Mouse (Mus musculus) kidney, adult 2 months (tissue): Measurements from ENCODE around the gene Slc24a3. TPM values are rescaled to one million over a fixed set of nuclear protein-coding genes. Genes with fewer than 3 reads are reported as not detected.
A peak's percentile ranks its signal among the peaks of the same experiment; 100 is the strongest.

Experiments used
- DNase-seq: peaks from one replicate; pipeline ENCODE4 v3.0.0; 2021
- H3K27ac ChIP-seq: fragments of 200-500 bp; 2 replicates; pipeline ENCODE4 v1.5.1; 2012; ENCODE audit warnings: low read depth, low read length, control low read depth, inconsistent platforms; ENCODE audit not compliant: insufficient read depth
- H3K27me3 ChIP-seq: fragments of 200-500 bp; replicated peaks from 2 replicates; pipeline ENCODE4 v1.6.1; 2012; ENCODE audit warnings: mild to moderate bottlenecking, moderate library complexity, low read length, inconsistent platforms; ENCODE audit not compliant: control insufficient read depth, insufficient read depth
- H3K36me3 ChIP-seq: fragments of 200-500 bp; 2 replicates; pipeline ENCODE4 v1.6.1; 2012; ENCODE audit warnings: mild to moderate bottlenecking, moderate library complexity, low read length, inconsistent platforms; ENCODE audit not compliant: control insufficient read depth, insufficient read depth
- H3K4me1 ChIP-seq: fragments of 200-500 bp; 2 replicates; pipeline ENCODE4 v1.6.1; 2011; ENCODE audit warnings: low read length; ENCODE audit not compliant: control insufficient read depth, insufficient read depth
- H3K4me3 ChIP-seq: fragments of 200-500 bp; 2 replicates; pipeline ENCODE4 v1.5.1; 2011; ENCODE audit warnings: mild to moderate bottlenecking, low read depth, low read length, control low read depth; ENCODE audit not compliant: insufficient read depth
- CTCF ChIP-seq: fragments of 200-500 bp; conservative IDR thresholded peaks from 2 replicates; pipeline ENCODE4 v1.5.1; 2011; ENCODE audit warnings: low read depth, mild to moderate bottlenecking, control low read depth, low read length, moderate library complexity, mixed read lengths; ENCODE audit not compliant: insufficient read depth, insufficient read length
- POLR2A ChIP-seq: fragments of 200-500 bp; IDR thresholded peaks from one replicate; pipeline ENCODE4 v1.6.1; 2011; ENCODE audit warnings: low read depth, low read length, control low read depth
- whole genome bisulfite sequencing: fragments of 180-500 bp; shearing (Covaris S2); methylation state at CpG from one replicate; pipeline ENCODE4 v1.1.7; 2018; 5-methylcytosine and 5-hydroxymethylcytosine counted together
- polyA plus RNA-seq: library from polyadenylated mRNA; depleted of rRNA; stranded (reverse); fragments of >200 nt; gene quantifications from 2 replicates; pipeline ENCODE4 v1.2.3, GENCODE M21; 2012

Gene Slc24a3
- polyA plus RNA-seq, 1 experiment = 3.4 TPM

DNA sequence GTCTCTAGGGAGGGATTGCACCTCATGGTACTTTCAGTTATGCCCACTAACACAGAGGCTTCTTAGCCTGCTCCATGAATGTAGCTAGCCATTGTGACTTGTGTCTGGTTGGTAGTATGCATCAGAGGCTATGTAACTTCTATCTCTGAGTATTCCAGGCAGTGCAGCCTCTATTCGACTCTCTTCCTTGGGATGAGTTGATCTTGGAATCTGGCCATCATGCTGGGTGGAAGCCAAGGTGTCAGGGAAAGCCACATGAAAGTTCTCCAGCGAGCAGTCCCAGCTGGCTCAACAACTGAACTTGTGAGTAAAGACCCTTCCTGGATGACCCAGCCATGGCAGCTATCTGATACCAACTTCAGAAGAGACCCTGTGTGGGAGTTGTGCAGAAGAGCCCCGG, 89.8 kb downstream of the Slc24a3 start:
- no peak for TF ChIP-seq POLR2A
- TF ChIP-seq CTCF = no peak
- Histone ChIP-seq H3K27me3 (no peaks in the 10 kb centered on the region), H3K4me1 (no peaks in the 10 kb centered on the region), H3K27ac (no peak overlapping the region), H3K4me3 (no peak overlapping the region), H3K36me3 (no peaks in the 10 kb centered on the region)
- DNase-seq = peak; percentile 78
- WGBS = 14% methylated on average over 3 of the region's 3 CpGs

DNA sequence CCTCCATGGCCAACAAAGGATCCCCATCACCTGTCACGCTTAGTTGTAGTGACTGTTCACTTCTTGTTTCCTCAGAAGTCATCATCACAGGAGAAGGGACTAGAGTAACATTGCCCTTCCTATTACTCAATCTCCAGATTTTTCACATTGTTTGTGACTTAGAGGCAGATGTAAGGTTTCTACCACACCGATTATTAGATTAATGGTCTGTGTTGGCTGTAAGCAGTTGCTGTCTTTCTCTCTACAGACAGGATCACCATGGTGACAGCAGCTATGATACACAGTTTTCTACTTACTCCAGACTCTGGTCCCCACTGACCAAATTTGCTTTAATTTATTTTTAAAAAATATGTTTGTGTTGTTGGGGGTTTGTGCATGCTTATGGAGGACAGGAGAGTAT, 90.3 kb downstream of the Slc24a3 start:
- H3K36me3 ChIP-seq = no peaks in the 10 kb centered on the region
- TF ChIP-seq POLR2A (no peak), CTCF (no peak)
- no peak overlapping the region for H3K27ac ChIP-seq
- H3K4me1 ChIP-seq = no peaks in the 10 kb centered on the region
- no peaks in the 10 kb centered on the region for H3K27me3 ChIP-seq
- no peak for DNase-seq
- 81% methylated on average over 2 of the region's 2 CpGs for WGBS
- H3K4me3 ChIP-seq = no peak overlapping the region

DNA sequence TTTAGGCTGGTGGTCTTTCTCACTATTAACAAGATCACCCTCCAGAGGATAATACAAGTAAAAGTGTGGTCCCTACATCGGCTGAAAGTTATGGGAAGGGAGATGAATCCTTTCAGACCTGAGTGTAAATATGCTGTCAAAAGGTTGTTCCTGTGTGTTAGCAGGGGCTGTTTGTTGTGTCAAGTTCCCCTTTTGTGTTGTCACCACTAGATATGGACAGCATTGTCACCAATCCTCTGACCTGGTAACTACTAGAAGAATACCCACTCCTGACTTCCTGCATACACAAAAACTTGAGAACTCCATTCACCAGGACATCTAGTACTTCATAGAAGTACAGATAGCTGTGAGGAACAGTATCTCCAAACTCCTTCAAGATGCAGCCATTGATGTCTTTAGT, 93.0 kb downstream of the Slc24a3 start:
- DNase-seq = no peak
- TF ChIP-seq POLR2A (no peak), CTCF (no peak)
- Histone ChIP-seq H3K4me3 (no peak overlapping the region), H3K27ac (no peak overlapping the region), H3K4me1 (no peaks in the 10 kb centered on the region), H3K27me3 (no peaks in the 10 kb centered on the region), H3K36me3 (no peaks in the 10 kb centered on the region)
- 91% methylated on average over 1 of the region's 1 CpGs for WGBS

DNA sequence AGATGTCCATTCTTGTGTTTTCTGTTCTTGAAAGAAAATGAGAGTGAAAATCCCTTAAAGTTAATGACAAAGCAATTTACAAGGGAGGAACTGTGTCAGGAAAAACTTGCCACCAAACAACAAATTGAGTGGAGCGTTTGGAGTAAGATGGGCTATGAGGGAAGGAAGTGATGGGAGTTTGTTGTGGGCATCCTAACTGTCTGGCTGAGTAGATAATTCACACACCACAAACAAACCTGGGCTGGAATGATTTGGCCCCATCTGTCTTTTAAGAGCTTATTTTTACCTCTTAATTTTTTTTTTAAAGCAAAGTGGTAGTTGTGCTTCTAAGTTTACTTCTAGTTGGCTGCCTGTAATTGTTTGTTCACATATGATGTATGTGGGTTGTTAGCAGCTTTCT, 94.6 kb downstream of the Slc24a3 start:
- no peaks in the 10 kb centered on the region for H3K27me3 ChIP-seq
- 56% methylated on average over 1 of the region's 1 CpGs for WGBS
- no peaks in the 10 kb centered on the region for H3K36me3 ChIP-seq
- TF ChIP-seq CTCF = no peak
- no peak for TF ChIP-seq POLR2A
- no peak overlapping the region for H3K4me3 ChIP-seq
- H3K4me1 ChIP-seq = no peaks in the 10 kb centered on the region
- no peak for DNase-seq
- no peak overlapping the region for H3K27ac ChIP-seq

DNA sequence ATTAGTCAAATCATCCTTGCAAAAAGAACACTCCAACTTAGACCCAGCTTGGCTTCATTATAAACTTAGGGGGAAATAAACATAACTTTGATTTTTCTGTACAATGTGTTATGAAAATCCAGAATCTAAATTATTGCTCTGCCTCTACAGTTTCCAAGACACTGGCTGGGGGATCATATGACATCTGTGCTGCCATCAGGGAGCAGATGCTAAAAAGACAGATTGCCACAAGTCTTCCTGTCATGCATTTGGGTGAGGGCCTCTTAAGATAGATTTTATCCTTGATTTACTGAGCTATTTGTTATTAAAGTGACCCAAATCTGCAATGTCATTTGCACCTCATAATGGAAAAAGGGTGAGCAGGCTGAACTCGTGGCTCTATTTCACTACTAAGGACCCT, 99.2 kb downstream of the Slc24a3 start:
- Histone ChIP-seq H3K4me3 (no peak overlapping the region), H3K27ac (no peak overlapping the region), H3K36me3 (no peaks in the 10 kb centered on the region), H3K4me1 (no peaks in the 10 kb centered on the region), H3K27me3 (no peaks in the 10 kb centered on the region)
- TF ChIP-seq POLR2A = no peak
- TF ChIP-seq CTCF = no peak
- DNase-seq = no peak
- 66% methylated on average over 1 of the region's 1 CpGs for WGBS

DNA sequence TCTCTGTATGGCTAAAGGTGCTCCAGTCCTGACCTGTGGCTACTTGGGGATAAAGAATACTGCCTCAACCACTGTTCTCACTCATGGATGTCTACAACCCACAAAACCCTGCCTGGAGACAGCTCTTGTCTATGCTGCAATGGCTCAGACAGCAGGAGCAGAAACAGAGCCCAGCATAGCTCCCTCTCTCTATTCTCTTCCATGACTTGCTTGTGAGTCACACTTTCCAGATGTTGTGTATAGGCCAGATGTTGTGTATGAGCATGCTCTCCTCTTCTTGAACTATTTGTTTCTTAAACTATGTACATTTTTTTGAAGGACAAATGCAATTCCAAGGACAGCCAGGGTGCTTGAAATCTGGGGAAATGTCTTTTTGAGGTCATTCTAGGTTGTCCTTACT, 101.4 kb downstream of the Slc24a3 start:
- TF ChIP-seq CTCF = no peak
- TF ChIP-seq POLR2A = no peak
- no peaks in the 10 kb centered on the region for H3K36me3 ChIP-seq
- no peak overlapping the region for H3K27ac ChIP-seq
- no peaks in the 10 kb centered on the region for H3K4me1 ChIP-seq
- H3K4me3 ChIP-seq = no peak overlapping the region
- no peaks in the 10 kb centered on the region for H3K27me3 ChIP-seq
- DNase-seq = no peak

DNA sequence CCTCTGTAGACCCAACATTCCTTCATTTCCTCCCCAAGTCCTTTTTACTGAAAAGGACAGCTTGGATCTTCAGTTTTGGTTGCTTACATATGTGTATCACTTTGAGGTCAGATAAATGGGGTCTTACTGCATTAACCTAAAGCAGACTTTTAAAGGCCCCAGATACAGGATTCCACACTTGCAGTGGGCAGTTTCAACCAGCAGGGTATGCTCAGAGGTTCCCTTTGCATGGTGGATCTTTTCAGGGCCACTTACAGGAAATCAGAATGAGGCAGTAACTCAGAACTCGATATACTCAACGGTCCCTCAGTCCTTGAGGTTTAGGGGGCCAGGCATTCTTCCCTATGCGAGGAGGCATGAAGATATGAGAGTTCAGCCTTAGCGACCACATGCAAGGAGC, 101.9 kb downstream of the Slc24a3 start:
- H3K27me3 ChIP-seq = no peaks in the 10 kb centered on the region
- H3K4me3 ChIP-seq = no peak overlapping the region
- no peak overlapping the region for H3K27ac ChIP-seq
- DNase-seq = no peak
- no peaks in the 10 kb centered on the region for H3K36me3 ChIP-seq
- 81% methylated on average over 4 of the region's 4 CpGs for WGBS
- H3K4me1 ChIP-seq = no peaks in the 10 kb centered on the region
- TF ChIP-seq POLR2A (no peak), CTCF (no peak)
